Mouse (Mus musculus): Measurements from ENCODE around the gene Kcnj3.

DNA sequence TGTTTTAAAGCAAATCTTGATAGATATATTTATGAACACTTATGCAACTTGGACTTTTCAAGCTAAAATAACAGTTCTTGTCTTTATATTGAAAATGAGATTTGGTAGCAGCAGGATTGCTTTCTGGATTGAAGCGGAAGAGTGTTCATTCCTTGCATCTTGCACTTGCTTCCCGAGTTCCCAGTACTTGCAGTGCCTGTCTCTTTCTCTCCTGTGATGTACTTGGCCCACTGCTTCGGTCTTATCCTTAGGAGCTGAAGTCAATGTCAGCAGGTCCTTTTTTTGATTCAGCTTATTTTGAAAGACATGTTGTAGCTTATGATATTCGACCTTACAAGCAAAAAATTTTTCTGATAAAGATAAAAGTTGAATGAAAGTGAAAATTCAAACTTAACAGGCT is 43.7 kb downstream of the Kcnj3 start:
- TF ChIP-seq POLR2A (IDR thresholded peaks at IDR 0.05; ENCODE audit: borderline replicate concordance, low read depth, low read length) = no peak
- TF ChIP-seq CTCF (IDR thresholded peaks at IDR 0.05; ENCODE audit: low read depth, low read length) = no peak

Measured in bone marrow macrophage, adult 2 months (primary cell).